ENCODE assay signal across 18 mouse cellular contexts in the genomic region with DNA sequence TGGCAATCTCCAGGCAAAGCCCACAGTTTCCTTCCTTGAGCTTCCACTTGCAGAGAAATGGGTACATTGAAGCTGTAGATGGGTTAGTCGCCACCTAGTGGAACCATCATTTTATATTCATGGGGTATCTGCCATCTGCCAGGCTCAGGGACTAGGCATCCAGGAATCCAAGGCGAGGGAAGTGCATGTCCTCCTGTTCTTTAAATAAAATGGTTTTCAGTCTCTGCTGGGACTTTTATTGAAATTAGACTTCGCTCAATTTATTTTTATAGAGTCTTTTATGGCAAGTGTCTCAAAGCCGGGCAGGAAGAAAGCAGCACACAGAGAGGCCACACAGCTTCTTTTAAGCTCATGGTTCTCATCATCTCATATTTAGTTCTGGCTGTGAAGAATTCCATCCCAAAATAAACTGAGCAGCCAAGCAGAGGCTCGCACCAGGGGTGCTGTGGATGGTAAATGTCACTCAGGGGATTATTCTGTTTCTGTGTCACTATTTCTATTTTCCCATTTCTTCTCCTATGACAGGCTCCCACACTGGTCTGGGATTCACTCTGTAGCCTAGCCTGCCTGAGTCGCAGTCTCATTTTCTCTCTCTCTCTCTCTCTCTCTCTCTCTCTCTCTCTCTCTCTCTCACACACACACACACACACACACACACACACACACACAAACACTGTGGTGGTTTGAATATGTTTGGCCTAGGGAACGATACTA. TPM values are rescaled to one million over a fixed set of nuclear protein-coding genes. Genes with fewer than 3 reads are reported as not detected.
DNase-seq lines count a peak whose midpoint lies in the region; ATAC-seq and TF ChIP-seq lines count a peak whose summit lies in the region.
"Had no signal": no experiment of that assay in that cellular context is flagged by ENCODE, and none has a peak within 500 bp of the region (broad histone marks: within the 10 kb centered on the region; RNA-seq: fewer than 3 reads in every experiment).

No protein-coding gene starts in this region.

- no peaks in the 10 kb centered on the region for H3K4me1 ChIP-seq in forebrain, postnatal 0 days (ENCODE audit: insufficient read depth)
- no peaks in the 10 kb centered on the region for H3K4me1 ChIP-seq in forebrain, embryonic 11.5 days (replicated peaks; ENCODE audit: control insufficient read depth, insufficient read depth, low read length)
- H3K4me1 ChIP-seq in hindbrain, embryonic 16.5 days (ENCODE audit: control insufficient read depth, insufficient read depth, low read depth, low read length): no peaks in the 10 kb centered on the region
- H3K4me1 ChIP-seq: embryonic facial prominence, embryonic 15.5 days; forebrain, embryonic 15.5 days; intestine, embryonic 15.5 days; liver, embryonic 13.5 days; midbrain, embryonic 15.5 days had no signal

- DNase-seq in forebrain, postnatal 0 days: no peak
- DNase-seq in forebrain, embryonic 11.5 days (ENCODE audit: low spot score): no peak
- peak; percentile 42 for DNase-seq in left cerebral cortex, adult 11 months (ENCODE audit: low spot score)
- DNase-seq in left cerebral cortex, adult 8-10 months (ENCODE audit: low spot score in 2 of 2): no peak
- peak; percentile 73 for DNase-seq in brain, adult 2 months (ENCODE audit: low read depth, low spot score)
- DNase-seq in right cerebral cortex, postnatal 14 days: peak; percentile 6
- DNase-seq in Muller cell, postnatal 12 days (ENCODE audit: inconsistent ontology term): no peak
- DNase-seq: adrenal gland, postnatal 36 days; cerebellum, adult 9-10 months; liver, embryonic 13.5 days had no signal

- no peak; the same call in 1 of the 2 replicates for ATAC-seq in forebrain, postnatal 0 days
- ATAC-seq in forebrain, embryonic 11.5 days (replicated peaks; ENCODE audit: low FRiP score): no peak
- ATAC-seq in hindbrain, embryonic 16.5 days: no peak
- ATAC-seq: forebrain, embryonic 15.5 days; intestine, embryonic 15.5 days; midbrain, embryonic 15.5 days had no signal

- TF ChIP-seq CTCF in forebrain, postnatal 0 days (IDR thresholded peaks at IDR 0.05; ENCODE audit: low read depth): peak; percentile 27; the same call in 1 of the 2 replicates

- H3K9me3 ChIP-seq in forebrain, postnatal 0 days (ENCODE audit: low read length): no peaks in the 10 kb centered on the region
- H3K9me3 ChIP-seq in forebrain, embryonic 11.5 days (ENCODE audit: control insufficient read depth, low read length): no peaks in the 10 kb centered on the region
- H3K9me3 ChIP-seq in hindbrain, embryonic 16.5 days (ENCODE audit: control insufficient read depth, low read length): no peaks in the 10 kb centered on the region
- H3K9me3 ChIP-seq: embryonic facial prominence, embryonic 15.5 days; forebrain, embryonic 15.5 days; intestine, embryonic 15.5 days; liver, embryonic 13.5 days; midbrain, embryonic 15.5 days had no signal

- H3K36me3 ChIP-seq in forebrain, postnatal 0 days (ENCODE audit: insufficient read depth): no peaks in the 10 kb centered on the region
- no peaks in the 10 kb centered on the region for H3K36me3 ChIP-seq in forebrain, embryonic 11.5 days (ENCODE audit: control insufficient read depth, insufficient read depth, low read length)
- H3K36me3 ChIP-seq in hindbrain, embryonic 16.5 days (ENCODE audit: control insufficient read depth, insufficient read depth, low read length): no peaks in the 10 kb centered on the region
- H3K36me3 ChIP-seq: embryonic facial prominence, embryonic 15.5 days; forebrain, embryonic 15.5 days; intestine, embryonic 15.5 days; liver, embryonic 13.5 days; midbrain, embryonic 15.5 days had no signal

- no peak overlapping the region for H3K4me2 ChIP-seq in forebrain, postnatal 0 days (ENCODE audit: low read depth)
- no peak overlapping the region for H3K4me2 ChIP-seq in forebrain, embryonic 11.5 days (ENCODE audit: low read depth, low read length, severe bottlenecking)
- H3K4me2 ChIP-seq in hindbrain, embryonic 16.5 days (ENCODE audit: low read length): no peak overlapping the region
- H3K4me2 ChIP-seq: embryonic facial prominence, embryonic 15.5 days; forebrain, embryonic 15.5 days; intestine, embryonic 15.5 days; liver, embryonic 13.5 days; midbrain, embryonic 15.5 days had no signal

- no peaks in the 10 kb centered on the region for H3K27me3 ChIP-seq in forebrain, postnatal 0 days (ENCODE audit: insufficient read depth, low read length)
- H3K27me3 ChIP-seq in forebrain, embryonic 11.5 days (ENCODE audit: control insufficient read depth, insufficient read depth, low read length): no peaks in the 10 kb centered on the region
- no peaks in the 10 kb centered on the region for H3K27me3 ChIP-seq in hindbrain, embryonic 16.5 days (replicated peaks; ENCODE audit: control insufficient read depth, insufficient read depth, low read length)
- H3K27me3 ChIP-seq: embryonic facial prominence, embryonic 15.5 days; forebrain, embryonic 15.5 days; intestine, embryonic 15.5 days; liver, embryonic 13.5 days; midbrain, embryonic 15.5 days had no signal

- no peak overlapping the region for H3K4me3 ChIP-seq in forebrain, postnatal 0 days (ENCODE audit: low read depth, low read length)
- H3K4me3 ChIP-seq in forebrain, embryonic 11.5 days (ENCODE audit: low read depth, low read length): no peak overlapping the region
- H3K4me3 ChIP-seq in hindbrain, embryonic 16.5 days (ENCODE audit: low read length): no peak overlapping the region
- H3K4me3 ChIP-seq: embryonic facial prominence, embryonic 15.5 days; forebrain, embryonic 15.5 days; intestine, embryonic 15.5 days; liver, embryonic 13.5 days; midbrain, embryonic 15.5 days had no signal

- no peak overlapping the region for H3K9ac ChIP-seq in forebrain, postnatal 0 days
- no peak overlapping the region for H3K9ac ChIP-seq in forebrain, embryonic 11.5 days (ENCODE audit: low read length)
- H3K9ac ChIP-seq in hindbrain, embryonic 16.5 days (ENCODE audit: low read depth, low read length): no peak overlapping the region
- H3K9ac ChIP-seq: embryonic facial prominence, embryonic 15.5 days; forebrain, embryonic 15.5 days; intestine, embryonic 15.5 days; liver, embryonic 13.5 days; midbrain, embryonic 15.5 days had no signal

- H3K27ac ChIP-seq in forebrain, postnatal 0 days (ENCODE audit: low read depth, low read length): no peak overlapping the region
- no peak overlapping the region for H3K27ac ChIP-seq in forebrain, embryonic 11.5 days (ENCODE audit: low read depth, low read length)
- H3K27ac ChIP-seq in hindbrain, embryonic 16.5 days (ENCODE audit: low read depth, low read length): no peak overlapping the region
- H3K27ac ChIP-seq: embryonic facial prominence, embryonic 15.5 days; forebrain, embryonic 15.5 days; intestine, embryonic 15.5 days; liver, embryonic 13.5 days; midbrain, embryonic 15.5 days had no signal

- WGBS in forebrain, postnatal 0 days: 56% methylated on average over 7 of the region's 7 CpGs
- 71% methylated on average over 7 of the region's 7 CpGs for WGBS in forebrain, embryonic 11.5 days
- WGBS in hindbrain, embryonic 16.5 days: 60% methylated on average over 7 of the region's 7 CpGs

RNA-seq across cellular contexts. Expression of gene Ptpn20, which starts 9.1 kb away (rescaled TPM):
- total RNA-seq in forebrain, postnatal 0 days (2014; rRNA removed): 0.33 and 0.92 TPM in 2 replicates
- 0.14 and 0.30 TPM in 2 replicates for polyA plus RNA-seq in forebrain, postnatal 0 days (2015; fragmentation: Nextera tagmentation; extraction: Ambion mirVana)
- polyA plus RNA-seq in forebrain, embryonic 11.5 days (2014; fragmentation: Nextera tagmentation; extraction: Ambion mirVana): 0.19 TPM in 1 of 2 replicates, not detected in the other
- under 1 TPM; 0.28 to 0.66 (median 0.50) TPM for total RNA-seq in left cerebral cortex, adult 8-10 months (2022)
- polyA plus RNA-seq in hindbrain, embryonic 16.5 days (2015; fragmentation: Nextera tagmentation; extraction: Ambion mirVana): 0.12 and 0.43 TPM in 2 replicates
- total RNA-seq: adrenal gland, postnatal 36 days; granulocyte monocyte progenitor cell, adult 5-6 weeks; heart, postnatal 25 days had no signal
- polyA plus RNA-seq: spleen, adult 2 months had no signal

Comparison
In these comparisons a context has a peak if more than half of its experiments do, and no peak if none do; other contexts are left out.
1. DNase-seq: peak in left cerebral cortex, adult 11 months (single experiment), brain, adult 2 months (single experiment) and right cerebral cortex, postnatal 14 days (single experiment); none in forebrain, postnatal 0 days (single experiment), forebrain, embryonic 11.5 days (single experiment), left cerebral cortex, adult 8-10 months (0 of 2) and Muller cell, postnatal 12 days (single experiment).